Comparison of ENCODE assay signal across 7 mouse cellular contexts in the genomic region with DNA sequence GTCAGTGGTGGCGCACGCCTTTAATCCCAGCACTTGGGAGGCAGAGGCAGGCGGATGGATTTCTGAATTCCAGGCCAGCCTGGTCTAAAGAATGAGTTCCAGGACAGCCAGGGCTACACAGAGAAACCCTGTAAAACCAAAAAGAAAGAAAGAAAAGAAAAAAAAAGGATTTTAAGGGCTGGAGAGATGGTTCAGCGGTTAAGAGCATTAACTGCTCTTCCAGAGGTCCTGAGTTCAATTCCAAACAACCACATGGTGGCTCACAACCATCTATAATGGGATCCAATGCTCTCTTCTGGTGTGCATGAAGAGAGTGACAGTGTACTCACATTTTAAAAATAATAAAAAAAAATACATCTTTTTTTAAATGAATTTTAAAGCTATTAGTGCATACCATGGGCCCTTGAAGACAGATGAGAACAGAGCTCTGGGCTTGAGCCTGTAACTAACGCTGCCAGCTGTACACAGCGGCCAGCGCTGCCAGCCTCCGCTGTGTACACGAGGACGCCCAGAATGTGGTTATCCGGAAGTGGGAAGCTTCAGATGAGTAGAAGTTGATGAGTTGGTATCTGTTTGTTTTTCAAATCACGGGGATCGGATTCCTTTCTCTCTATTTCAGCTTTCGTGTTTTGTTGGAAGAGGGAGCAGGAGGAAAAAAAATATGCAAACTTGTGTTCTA. TPM values are rescaled to one million over a fixed set of nuclear protein-coding genes. Genes with fewer than 3 reads are reported as not detected.
DNase-seq lines count a peak whose midpoint lies in the region; ATAC-seq and TF ChIP-seq lines count a peak whose summit lies in the region.

No protein-coding gene starts in this region.

- no peak for ATAC-seq in megakaryocyte, adult 5-6 weeks (ENCODE audit: poor library complexity, severe bottlenecking)
- no peak for ATAC-seq in limb, embryonic 13.5 days (ENCODE audit: low FRiP score, low read depth)
- ATAC-seq in stomach, embryonic 16.5 days (ENCODE audit: insufficient read depth, low FRiP score): no peak
- ATAC-seq in granulocyte monocyte progenitor cell, adult 5-6 weeks (replicated peaks; ENCODE audit: poor library complexity, severe bottlenecking): no peak

- H3K9ac ChIP-seq in limb, embryonic 13.5 days: peak overlapping the region; percentile 91
- H3K9ac ChIP-seq in stomach, embryonic 16.5 days (ENCODE audit: low read length): peak overlapping the region; percentile 98

- H3K4me3 ChIP-seq in megakaryocyte, embryonic 14.5 days (replicated peaks): peak overlapping the region; percentile 93
- H3K4me3 ChIP-seq in embryonic fibroblast, embryonic 13.5 days (ENCODE audit: insufficient read depth, low read length): peak overlapping the region; percentile 91
- peak overlapping the region; percentile 63 for H3K4me3 ChIP-seq in limb, embryonic 13.5 days
- peak overlapping the region; percentile 76 for H3K4me3 ChIP-seq in stomach, embryonic 16.5 days (replicated peaks; ENCODE audit: low read length)

- H3K27me3 ChIP-seq in megakaryocyte, embryonic 14.5 days (replicated peaks): no peaks in the 10 kb centered on the region
- H3K27me3 ChIP-seq in limb, embryonic 13.5 days: no peaks in the 10 kb centered on the region
- no peaks in the 10 kb centered on the region for H3K27me3 ChIP-seq in stomach, embryonic 16.5 days (ENCODE audit: control insufficient read depth, insufficient read depth, low read length)

- peak overlapping the region; percentile 98 for H3K27ac ChIP-seq in embryonic fibroblast, embryonic 13.5 days (ENCODE audit: insufficient read depth, low read length)
- H3K27ac ChIP-seq in limb, embryonic 13.5 days: peak overlapping the region; percentile 98
- H3K27ac ChIP-seq in stomach, embryonic 16.5 days (ENCODE audit: low read length): peak overlapping the region; percentile 97

- no peaks in the 10 kb centered on the region for H3K9me3 ChIP-seq in megakaryocyte, embryonic 14.5 days
- H3K9me3 ChIP-seq in limb, embryonic 13.5 days: no peaks in the 10 kb centered on the region
- no peaks in the 10 kb centered on the region for H3K9me3 ChIP-seq in stomach, embryonic 16.5 days (replicated peaks; ENCODE audit: control insufficient read depth, low read length)

- peak overlapping the region; percentile 83 for H3K4me2 ChIP-seq in limb, embryonic 13.5 days (replicated peaks)
- H3K4me2 ChIP-seq in stomach, embryonic 16.5 days (ENCODE audit: low read depth, low read length): peak overlapping the region; percentile 78

- no peak for TF ChIP-seq POLR2A in embryonic fibroblast, embryonic 13.5 days (IDR thresholded peaks at IDR 0.05; ENCODE audit: low read depth, low read length)

- no peak for DNase-seq in cerebellum, adult 18-20 months

- WGBS in limb, embryonic 13.5 days: 68% methylated on average over 14 of the region's 14 CpGs
- WGBS in stomach, embryonic 16.5 days: 54% methylated on average over 14 of the region's 14 CpGs

- H3K4me1 ChIP-seq in megakaryocyte, embryonic 14.5 days: peaks cover 63% of the 10 kb centered on the region
- 0 out of 2 replicates have a peak, but pooled peaks cover 10% of the 10 kb centered on the region for H3K4me1 ChIP-seq in embryonic fibroblast, embryonic 13.5 days (ENCODE audit: control insufficient read depth, insufficient read depth, low read length)
- peaks cover 21% of the 10 kb centered on the region for H3K4me1 ChIP-seq in limb, embryonic 13.5 days
- peaks cover 14% of the 10 kb centered on the region for H3K4me1 ChIP-seq in stomach, embryonic 16.5 days (ENCODE audit: control insufficient read depth, insufficient read depth, low read length)

- peaks cover 50% of the 10 kb centered on the region for H3K36me3 ChIP-seq in megakaryocyte, embryonic 14.5 days (replicated peaks; ENCODE audit: low read length)
- peaks cover 26% of the 10 kb centered on the region for H3K36me3 ChIP-seq in limb, embryonic 13.5 days
- H3K36me3 ChIP-seq in stomach, embryonic 16.5 days (ENCODE audit: control insufficient read depth, insufficient read depth, low read length): no peaks in the 10 kb centered on the region

- no peak for TF ChIP-seq CTCF in embryonic fibroblast, embryonic 13.5 days (IDR thresholded peaks at IDR 0.05; ENCODE audit: borderline replicate concordance, insufficient read depth, low read length)

RNA-seq across cellular contexts. Expression of a gene that starts 0.8 kb away (rescaled TPM):
- 12.2 and 19.0 TPM in 2 replicates for polyA plus RNA-seq in megakaryocyte, embryonic 14.5 days (2012; ENCODE audit: insufficient read depth, low replicate concordance)
- 11.3 and 11.4 TPM in 2 replicates for total RNA-seq in megakaryocyte, adult 5-6 weeks (2015)
- total RNA-seq in megakaryocyte, adult 5-6 weeks (2017): 19.9 and 25.3 TPM in 2 replicates
- polyA plus RNA-seq in embryonic fibroblast, embryonic 13.5 days (2011; ENCODE audit: insufficient read length, low read depth, missing spikeins): 18.4 and 21.4 TPM in 2 replicates
- 38.4 and 40.8 TPM in 2 replicates for polyA plus RNA-seq in limb, embryonic 13.5 days (2015; fragmentation: Nextera tagmentation; extraction: Ambion mirVana)
- polyA plus RNA-seq in stomach, embryonic 16.5 days (2015; fragmentation: Nextera tagmentation; extraction: Ambion mirVana): 34.1 and 35.6 TPM in 2 replicates
- total RNA-seq in granulocyte monocyte progenitor cell, adult 5-6 weeks (2014; fragmentation: Nextera tagmentation): 7.9 and 16.7 TPM in 2 replicates
- total RNA-seq in granulocyte monocyte progenitor cell, adult 5-6 weeks (2017): 19.7 and 19.8 TPM in 2 replicates

RNA-seq across cellular contexts. Expression of a gene that starts 23.2 kb away (rescaled TPM):
- 0.43 TPM in 1 of 2 replicates, not detected in the other for polyA plus RNA-seq in megakaryocyte, embryonic 14.5 days (2012; ENCODE audit: insufficient read depth, low replicate concordance)
- not detected in 2 replicates for total RNA-seq in megakaryocyte, adult 5-6 weeks (2015)
- total RNA-seq in megakaryocyte, adult 5-6 weeks (2017): not detected in 2 replicates
- 0.74 TPM in 1 of 2 replicates, not detected in the other for polyA plus RNA-seq in embryonic fibroblast, embryonic 13.5 days (2011; ENCODE audit: insufficient read length, low read depth, missing spikeins)
- polyA plus RNA-seq in limb, embryonic 13.5 days (2015; fragmentation: Nextera tagmentation; extraction: Ambion mirVana): 4.7 and 4.9 TPM in 2 replicates
- 6.0 and 7.7 TPM in 2 replicates for polyA plus RNA-seq in stomach, embryonic 16.5 days (2015; fragmentation: Nextera tagmentation; extraction: Ambion mirVana)
- 2.3 TPM in 1 of 2 replicates, not detected in the other for total RNA-seq in granulocyte monocyte progenitor cell, adult 5-6 weeks (2014; fragmentation: Nextera tagmentation)
- 0.57 and 1.2 TPM in 2 replicates for total RNA-seq in granulocyte monocyte progenitor cell, adult 5-6 weeks (2017)

RNA-seq across cellular contexts. Expression of a gene that starts 28.6 kb away (rescaled TPM):
- polyA plus RNA-seq in megakaryocyte, embryonic 14.5 days (2012; ENCODE audit: insufficient read depth, low replicate concordance): 42.2 and 46.8 TPM in 2 replicates
- total RNA-seq in megakaryocyte, adult 5-6 weeks (2015): 9.9 and 13.1 TPM in 2 replicates
- 7.7 and 11.3 TPM in 2 replicates for total RNA-seq in megakaryocyte, adult 5-6 weeks (2017)
- polyA plus RNA-seq in embryonic fibroblast, embryonic 13.5 days (2011; ENCODE audit: insufficient read length, low read depth, missing spikeins): 13.1 and 15.3 TPM in 2 replicates
- polyA plus RNA-seq in limb, embryonic 13.5 days (2015; fragmentation: Nextera tagmentation; extraction: Ambion mirVana): 40.3 and 44.8 TPM in 2 replicates
- 29.4 and 31.6 TPM in 2 replicates for polyA plus RNA-seq in stomach, embryonic 16.5 days (2015; fragmentation: Nextera tagmentation; extraction: Ambion mirVana)
- 17.1 and 19.5 TPM in 2 replicates for total RNA-seq in granulocyte monocyte progenitor cell, adult 5-6 weeks (2014; fragmentation: Nextera tagmentation)
- total RNA-seq in granulocyte monocyte progenitor cell, adult 5-6 weeks (2017): 9.6 and 10.9 TPM in 2 replicates

RNA-seq across cellular contexts. Expression of a gene that starts 29.0 kb away (rescaled TPM):
- 9.1 and 21.7 TPM in 2 replicates for polyA plus RNA-seq in megakaryocyte, embryonic 14.5 days (2012; ENCODE audit: insufficient read depth, low replicate concordance)
- total RNA-seq in megakaryocyte, adult 5-6 weeks (2015): 88.2 and 94.6 TPM in 2 replicates
- total RNA-seq in megakaryocyte, adult 5-6 weeks (2017): 90.2 and 100 TPM in 2 replicates
- polyA plus RNA-seq in embryonic fibroblast, embryonic 13.5 days (2011; ENCODE audit: insufficient read length, low read depth, missing spikeins): 118 and 141 TPM in 2 replicates
- polyA plus RNA-seq in limb, embryonic 13.5 days (2015; fragmentation: Nextera tagmentation; extraction: Ambion mirVana): 219 and 228 TPM in 2 replicates
- polyA plus RNA-seq in stomach, embryonic 16.5 days (2015; fragmentation: Nextera tagmentation; extraction: Ambion mirVana): 172 and 174 TPM in 2 replicates
- 141 and 166 TPM in 2 replicates for total RNA-seq in granulocyte monocyte progenitor cell, adult 5-6 weeks (2014; fragmentation: Nextera tagmentation)
- total RNA-seq in granulocyte monocyte progenitor cell, adult 5-6 weeks (2017): 200 and 225 TPM in 2 replicates
